Mouse (Mus musculus) embryonic stem cell, embryonic (primary cell): ENCODE results near the gene Asgr2.
"Not testable (repeated sequence)": the region's sequence is repeated elsewhere in the genome, so short reads cannot be mapped to it uniquely, and the experiment has no call there.

Source experiments
- CTCF ChIA-PET, 4 experiments: fragments of 300-600 bp in 2 of 4; fragments of 350-600 bp in 2 of 4; sonication (Branson Sonifier 250); formaldehyde crosslinking; loops; one replicate each; lab custom pipeline; 2022; ENCODE audit warnings: inconsistent platforms in 2 of 4; lab: Charles Lee
- POLR2A ChIA-PET, 4 experiments: fragments of 300-600 bp in 2 of 4; fragments of 350-600 bp in 2 of 4; sonication (Branson Sonifier 250); formaldehyde crosslinking; loops; one replicate each; lab custom pipeline; 2022; ENCODE audit warnings: antibody characterized with exemption in 4 of 4, inconsistent platforms in 1 of 4; lab: Charles Lee

Asgr2 gene

GRCm38 (mm10) chr11:70075581-70075980, 16.9 kb upstream of the Asgr2 start:
- CTCF ChIA-PET = interaction anchor here (0.6 to 2.8 kb wide), 15 partner anchors 9 to 352 kb away, joined by 3 to 11 read pairs (median 7); partner anchors contain the start of gene Slc16a11 (in 1 of the 4)
- POLR2A ChIA-PET = interaction anchor here in 2 of 4 experiments (1.2 to 1.6 kb wide), 4 partner anchors 102 to 147 kb away, joined by 3 to 5 read pairs (median 5); no protein-coding TSS in a partner anchor

DNA sequence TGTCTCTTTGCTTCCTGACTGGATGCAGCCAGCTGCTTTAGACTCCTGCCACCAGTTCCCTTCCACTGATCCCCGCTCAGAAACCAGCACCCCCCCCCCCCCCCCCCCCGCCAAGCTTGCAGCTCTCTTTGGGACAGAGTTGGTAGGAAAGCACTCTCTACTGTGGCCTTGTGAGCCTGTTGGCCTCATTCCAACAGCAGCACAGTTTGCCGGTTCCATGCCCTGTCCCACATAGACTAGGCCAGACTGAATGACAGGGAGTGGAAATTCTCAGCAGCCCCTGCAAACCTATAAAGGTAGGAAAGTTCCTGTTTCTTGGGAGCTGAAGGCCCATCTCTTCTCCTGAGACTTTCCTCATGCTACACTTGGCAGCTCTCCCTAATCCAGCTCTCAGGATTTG, 15.0 kb upstream of the Asgr2 start:
- CTCF ChIA-PET = interaction anchor here in 2 of 4 experiments (0.6 to 1.1 kb wide), 2 partner anchors 124 to 278 kb away, joined by 3 read pairs; no protein-coding TSS in a partner anchor
- POLR2A ChIA-PET = interaction anchor here (0.5 to 0.7 kb wide), 4 partner anchors 18 to 155 kb away, joined by 3 to 5 read pairs (median 3); partner anchors contain the start of gene Eif5a (in 1 of the 4)

GRCm38 (mm10) chr11:70079175-70079574, 13.3 kb upstream of the Asgr2 start:
- ChIA-PET CTCF (no interaction called here), POLR2A (no interaction called here)

DNA sequence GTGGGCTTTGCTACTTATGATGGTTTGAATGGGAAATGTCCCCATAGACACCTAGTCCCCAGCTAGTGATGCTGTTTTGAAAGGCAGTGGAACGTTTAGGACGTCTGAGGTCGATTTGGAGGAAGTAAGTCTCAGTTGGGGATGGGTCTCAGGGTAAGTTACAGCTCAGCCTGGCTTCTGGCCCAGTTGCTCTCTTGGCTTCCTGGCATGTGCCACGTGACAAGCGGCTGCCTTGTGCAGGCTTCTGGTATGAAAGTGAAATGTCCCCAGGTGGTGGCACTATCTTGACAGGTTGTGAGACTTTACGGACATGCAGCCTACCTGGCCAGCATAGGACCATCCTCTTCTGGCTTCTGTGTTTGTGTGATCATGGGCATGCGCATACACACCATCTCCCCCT, 12.5 kb upstream of the Asgr2 start:
- ChIA-PET CTCF (interaction anchor here in 2 of 4 experiments (0.6 to 1.0 kb wide), 2 partner anchors 30 to 86 kb away, joined by 3 read pairs; no protein-coding TSS in a partner anchor), POLR2A (interaction anchor here in 1 of 4 experiments (1.2 kb wide), 1 partner anchor 129 kb away, joined by 3 read pairs; no protein-coding TSS in a partner anchor)

DNA sequence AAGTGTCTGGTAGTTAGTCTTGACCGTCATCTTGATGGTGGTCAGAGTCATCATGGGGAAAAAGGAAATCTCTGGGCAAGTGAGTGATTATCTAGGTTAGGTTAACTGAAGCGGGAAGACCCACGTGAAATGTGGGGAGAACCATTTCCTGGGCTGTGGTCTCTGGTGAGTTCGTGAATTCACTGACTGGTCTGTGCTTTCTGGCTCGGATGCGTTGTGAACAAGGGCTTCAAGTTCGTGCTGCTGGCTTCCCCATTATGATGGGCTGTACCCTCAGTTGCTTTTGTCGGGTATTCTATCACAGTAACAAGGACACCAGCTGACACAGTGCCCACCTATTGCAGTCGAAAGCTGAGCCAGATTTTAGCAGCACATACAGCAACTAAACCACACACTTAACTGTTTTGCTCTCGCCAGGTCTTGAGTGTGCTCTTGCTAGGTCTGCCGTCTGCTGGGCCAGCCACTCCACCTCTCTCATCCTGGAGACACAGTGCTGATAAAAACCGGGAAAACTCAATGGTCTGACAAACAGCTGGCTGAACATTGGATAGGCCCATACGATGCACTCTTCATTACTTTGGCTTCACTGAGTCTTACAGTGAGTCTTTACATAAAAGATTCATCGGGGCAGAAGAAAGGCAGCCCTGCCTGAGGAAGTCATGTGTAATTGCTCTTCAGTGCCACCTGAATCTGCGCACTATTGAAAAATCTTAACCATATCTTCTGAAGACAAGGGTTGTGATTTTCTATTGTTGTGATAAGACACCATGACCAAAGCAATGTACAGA, 11.4 kb upstream of the Asgr2 start:
- ChIA-PET POLR2A (no interaction called here), CTCF (interaction anchor here in 1 of 4 experiments (1.0 kb wide), 1 partner anchor 29 kb away, joined by 3 read pairs; no protein-coding TSS in a partner anchor)

GRCm38 (mm10) chr11:70084563-70084962, 7.9 kb upstream of the Asgr2 start:
- CTCF ChIA-PET = interaction anchor here in 3 of 4 experiments (0.6 to 1.3 kb wide), 5 partner anchors 10 to 147 kb away, joined by 3 to 8 read pairs (median 4); no protein-coding TSS in a partner anchor

DNA sequence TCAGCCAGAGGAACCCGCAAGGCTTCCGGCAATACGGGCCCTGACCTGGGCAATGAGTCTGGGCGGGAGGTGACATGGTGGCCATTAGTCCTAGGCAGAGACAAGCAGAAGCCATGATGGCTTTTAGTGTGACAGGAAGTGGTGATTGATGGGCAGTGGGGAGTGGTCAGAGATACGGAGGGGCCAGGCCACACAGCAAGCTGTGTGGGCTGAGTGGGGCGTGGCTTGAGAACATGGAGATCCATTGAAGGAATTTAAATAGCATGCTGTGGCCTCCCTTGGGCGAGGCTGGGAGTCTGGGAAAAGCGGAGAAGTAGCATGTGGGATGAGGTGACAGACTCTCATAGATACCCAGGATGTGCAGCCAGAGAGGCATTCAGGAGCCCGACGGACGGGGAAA, 5.0 kb downstream of the Asgr2 start:
- POLR2A ChIA-PET = interaction anchor here in 2 of 4 experiments (0.6 to 1.3 kb wide), 2 partner anchors 37 to 76 kb away, joined by 3 to 4 read pairs; no protein-coding TSS in a partner anchor
- CTCF ChIA-PET = no interaction called here

More at GRCm38 (mm10) chr11:70084563-70084962, 7.9 kb upstream of the Asgr2 start:
- POLR2A ChIA-PET = interaction anchor here in 1 of 4 experiments (0.8 to 1.2 kb wide), 2 partner anchors 22 to 185 kb away, joined by 3 to 4 read pairs; no protein-coding TSS in a partner anchor

GRCm38 (mm10) chr11:70099102-70099501, 6.7 kb downstream of the Asgr2 start:
- CTCF ChIA-PET = no interaction called here
- POLR2A ChIA-PET = no interaction called here

DNA sequence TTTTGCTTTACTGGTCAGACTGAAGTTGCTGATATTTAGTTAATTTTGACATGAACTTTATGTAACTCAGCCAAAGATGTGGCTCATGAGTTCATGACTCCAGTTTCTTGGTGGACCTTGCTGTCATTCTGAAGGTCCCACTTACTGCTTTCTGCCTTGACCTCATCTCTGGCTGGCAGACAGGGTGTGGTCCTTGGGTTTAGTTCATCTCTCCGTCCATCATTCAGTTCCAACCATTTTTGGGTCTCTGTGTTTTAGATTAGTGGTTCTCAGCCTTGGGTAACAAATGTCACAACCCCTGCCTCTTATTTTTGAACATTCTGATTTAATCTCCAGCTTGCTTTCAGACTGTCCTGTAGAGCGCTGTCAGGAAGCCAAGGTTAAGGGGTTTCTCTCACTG, 7.4 kb downstream of the Asgr2 start:
- ChIA-PET CTCF (no interaction called here), POLR2A (no interaction called here)

GRCm38 (mm10) chr11:70103701-70104315, 11.4 kb downstream of the Asgr2 start:
- ChIA-PET CTCF (interaction anchor here in 1 of 4 experiments (1.1 kb wide), 1 partner anchor 48 kb away, joined by 3 read pairs; no protein-coding TSS in a partner anchor), POLR2A (interaction anchor here in 1 of 4 experiments (0.6 kb wide), 1 partner anchor 13 kb away, joined by 5 read pairs; no protein-coding TSS in a partner anchor)

DNA sequence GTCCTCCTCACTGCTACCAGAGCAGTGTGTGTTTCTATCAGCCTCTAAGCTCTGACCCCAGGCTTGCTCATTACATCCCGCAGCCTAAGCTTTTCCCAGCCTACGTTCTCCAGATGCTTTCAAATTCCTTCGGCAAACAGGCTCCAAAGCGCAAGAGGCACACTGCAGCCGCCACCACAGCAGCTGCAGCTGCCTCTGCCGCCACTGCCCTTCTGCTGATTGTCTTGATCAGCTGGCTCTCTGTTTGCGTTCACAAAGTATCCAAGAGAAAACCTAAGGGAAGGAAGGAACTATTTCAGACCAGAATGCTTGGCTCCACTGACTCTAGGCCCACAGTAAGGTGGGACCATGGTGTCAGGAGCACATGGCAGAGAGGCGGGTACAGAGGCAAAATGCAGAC, 14.6 kb downstream of the Asgr2 start:
- ChIA-PET CTCF (interaction anchor here in 3 of 4 experiments (0.5 to 1.9 kb wide), 7 partner anchors 32 to 173 kb away, joined by 3 to 10 read pairs (median 5); no protein-coding TSS in a partner anchor), POLR2A (interaction anchor here in 1 of 4 experiments (0.8 to 1.3 kb wide), 3 partner anchors 14 to 22 kb away, joined by 3 to 4 read pairs (median 3); partner anchors contain the start of gene Asgr2)

DNA sequence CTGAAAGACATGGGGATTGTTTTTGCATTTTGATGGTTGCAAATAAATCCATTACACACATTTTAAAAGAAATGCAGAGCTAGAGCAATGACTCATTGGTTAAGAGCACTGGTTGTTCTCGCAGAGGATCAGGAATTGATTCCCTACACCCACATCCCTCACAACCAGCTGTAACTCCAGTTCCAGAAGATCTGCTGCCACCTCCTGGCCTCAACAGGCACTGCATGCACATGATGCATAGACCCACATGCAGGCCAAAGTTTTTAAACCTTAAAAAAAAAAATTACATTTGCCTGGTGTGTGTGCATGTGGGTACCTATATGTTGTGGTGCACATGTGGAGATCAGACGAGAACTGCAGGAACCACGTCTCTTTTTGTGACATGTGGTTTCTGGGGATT, 17.7 kb downstream of the Asgr2 start:
- ChIA-PET CTCF (interaction anchor here (0.5 to 2.6 kb wide), 18 partner anchors 17 to 670 kb away, joined by 3 to 28 read pairs (median 4); partner anchors contain the start of genes Slc2a4 (in 2 of the 4) and Asgr2 (in 1 of the 4)), POLR2A (interaction anchor here in 2 of 4 experiments (0.6 kb wide), 2 partner anchors 639 to 684 kb away, joined by 3 to 6 read pairs; no protein-coding TSS in a partner anchor)

DNA sequence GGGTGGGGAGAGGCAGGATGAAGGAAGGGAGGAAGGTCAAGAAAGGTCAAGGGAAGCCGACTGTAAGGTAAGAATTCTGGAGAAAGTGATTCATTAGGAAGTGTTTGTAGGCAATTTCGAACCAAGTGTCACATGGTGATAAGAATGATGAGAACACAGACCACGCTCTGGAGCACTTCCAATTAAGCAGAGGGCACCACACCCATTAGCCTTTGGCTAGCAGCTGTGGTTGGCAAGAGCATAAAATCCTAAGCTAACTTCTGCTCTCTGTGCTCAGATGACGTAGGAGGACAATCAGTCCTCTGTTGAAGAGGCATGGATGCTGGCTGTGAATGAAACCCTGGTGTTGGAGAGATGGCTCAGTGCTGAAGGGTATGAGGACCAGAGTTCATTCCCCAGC, 22.1 kb downstream of the Asgr2 start:
- POLR2A ChIA-PET = interaction anchor here in 1 of 4 experiments (0.7 kb wide), 1 partner anchor 411 kb away, joined by 4 read pairs; no protein-coding TSS in a partner anchor

GRCm38 (mm10) chr11:70115901-70116300, 23.5 kb downstream of the Asgr2 start:
- CTCF ChIA-PET = no interaction called here

More for the DNA sequence above, 22.1 kb downstream of the Asgr2 start:
- CTCF ChIA-PET = no interaction called here

GRCm38 (mm10) chr11:70129926-70130379, 37.5 kb downstream of the Asgr2 start, which contains the start of gene Mgl2:
Gene Mgl2, plus strand, starts transcription at chr11:70130329.
- CTCF ChIA-PET = interaction anchor here in 1 of 4 experiments (0.5 kb wide), 1 partner anchor 33 kb away, joined by 4 read pairs; no protein-coding TSS in a partner anchor
- POLR2A ChIA-PET = no interaction called here

More at GRCm38 (mm10) chr11:70115901-70116300, 23.5 kb downstream of the Asgr2 start:
- POLR2A ChIA-PET = interaction anchor here in 1 of 4 experiments (1.4 kb wide), 1 partner anchor 181 kb away, joined by 3 read pairs; no protein-coding TSS in a partner anchor

GRCm38 (mm10) chr11:70135001-70135400, 42.6 kb downstream of the Asgr2 start:
- POLR2A ChIA-PET, CTCF ChIA-PET: not testable (repeated sequence)

- POLR2A ChIA-PET = not testable (repeated sequence)
- CTCF ChIA-PET = interaction anchor here in 1 of 4 experiments (0.7 kb wide), 1 partner anchor 10 kb away, joined by 3 read pairs; no protein-coding TSS in a partner anchor
Observed at GRCm38 (mm10) chr11:70135925-70136324, 43.5 kb downstream of the Asgr2 start.

DNA sequence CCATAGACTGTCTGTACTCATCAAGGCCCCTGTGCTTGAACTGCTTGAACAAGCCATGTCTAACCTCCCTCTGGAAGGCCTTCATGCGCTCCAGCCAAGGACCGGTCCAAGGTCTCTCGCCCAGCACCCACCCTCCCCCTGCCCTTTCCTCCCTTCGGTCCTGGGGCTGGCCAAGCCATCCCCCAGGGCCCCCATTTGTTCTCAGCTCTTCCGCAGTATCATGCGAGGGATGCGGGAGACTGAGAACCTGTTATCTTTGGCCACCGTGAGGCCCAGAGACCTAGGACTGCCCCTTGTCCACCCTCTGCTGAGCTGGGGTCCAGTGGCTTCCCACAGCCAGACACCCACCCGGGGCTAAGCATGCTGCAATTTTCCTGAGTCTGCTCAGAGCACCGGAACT, 46.7 kb downstream of the Asgr2 start:
- POLR2A ChIA-PET = interaction anchor here in 1 of 4 experiments (0.7 kb wide), 1 partner anchor 75 kb away, joined by 3 read pairs; no protein-coding TSS in a partner anchor
- CTCF ChIA-PET = no interaction called here
